Mouse (Mus musculus) adrenal gland, postnatal 0 days (tissue): Measurements from ENCODE around the gene Fndc9. TPM values are rescaled to one million over a fixed set of nuclear protein-coding genes. Genes with fewer than 3 reads are reported as not detected.

Source experiments
- polyA plus RNA-seq: library from polyadenylated mRNA; unstranded; fragments of >200 nt; fragmentation: Nextera tagmentation; extraction: Ambion mirVana; gene quantifications from 2 replicates; pipeline ENCODE4 v1.2.1, GENCODE M21; 2015

Fndc9 gene
- polyA plus RNA-seq: 0.07 and 0.08 TPM in 2 replicates

DNA sequence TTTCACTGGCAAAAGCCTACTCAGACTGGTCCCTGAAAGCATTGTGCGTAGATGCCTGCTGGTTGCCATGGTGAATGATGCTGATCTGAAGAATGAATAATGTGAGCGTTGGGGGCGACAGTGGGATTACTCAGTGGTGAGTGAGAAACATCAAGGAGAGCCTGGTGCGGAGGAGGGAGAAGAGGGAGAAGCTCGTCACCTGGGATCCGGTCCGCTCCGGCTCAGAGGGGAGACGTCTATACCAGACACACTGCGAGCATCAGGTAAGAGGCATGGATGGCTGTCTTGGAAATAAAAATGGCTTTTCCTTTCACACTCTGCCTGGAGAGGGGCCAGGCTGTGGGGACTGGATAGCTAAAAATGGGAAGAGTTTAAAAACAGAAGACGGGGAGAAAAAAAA lies at the start of gene Fndc9:
Gene Fndc9, plus strand, starts transcription at position 198 of the 400 bp plus-strand sequence.

Other genes starting within 250 kb of the Fndc9 start
- gene Gm12166, start 183.2 kb upstream of the Fndc9 start, polyA plus RNA-seq: 11.1 and 12.8 TPM in 2 replicates
- 3.6 and 7.8 TPM in 2 replicates for gene Adam19, start 179.5 kb upstream of the Fndc9 start, polyA plus RNA-seq
- 0.11 and 0.17 TPM in 2 replicates for gene Nipal4, start 69.0 kb upstream of the Fndc9 start, polyA plus RNA-seq
- 14.6 and 16.8 TPM in 2 replicates for gene Cyfip2, start 77.3 kb downstream of the Fndc9 start, polyA plus RNA-seq
- gene Itk, start 154.0 kb downstream of the Fndc9 start, polyA plus RNA-seq: 0.19 TPM in 1 of 2 replicates, not detected in the other
- gene Fam71b, start 161.0 kb downstream of the Fndc9 start, polyA plus RNA-seq: not detected in 2 replicates
- 48.3 and 68.5 TPM in 2 replicates for gene Med7, start 201.4 kb downstream of the Fndc9 start, polyA plus RNA-seq
- 0.39 and 0.40 TPM in 2 replicates for gene Havcr2, start 219.4 kb downstream of the Fndc9 start, polyA plus RNA-seq